ENCODE assay signal across 10 mouse cellular contexts in the genomic region with DNA sequence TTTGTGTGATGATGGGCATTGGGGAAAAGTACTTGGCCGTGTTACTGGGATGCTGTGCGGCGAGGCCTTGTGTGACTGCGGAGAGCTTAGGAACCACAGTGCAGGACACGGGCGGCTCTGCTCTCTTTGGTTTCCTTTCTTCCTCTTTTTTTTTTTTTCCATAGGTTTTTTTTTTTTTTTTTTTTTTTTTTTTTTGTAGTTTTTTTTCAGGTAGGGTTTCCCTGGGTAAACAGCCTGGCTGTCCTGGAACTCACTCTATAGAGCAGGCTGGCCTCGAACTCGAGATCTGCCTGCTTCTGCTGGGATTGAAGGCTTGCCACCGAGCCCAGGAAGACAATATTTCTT. TPM values are rescaled to one million over a fixed set of nuclear protein-coding genes. Genes with fewer than 3 reads are reported as not detected.
DNase-seq lines count a peak whose midpoint lies in the region; ATAC-seq and TF ChIP-seq lines count a peak whose summit lies in the region.
"Had no signal": no experiment of that assay in that cellular context is flagged by ENCODE, and none has a peak within 500 bp of the region (broad histone marks: within the 10 kb centered on the region; RNA-seq: fewer than 3 reads in every experiment).

No protein-coding gene starts in this region.

- 75% methylated on average over 9 of the region's 9 CpGs for WGBS in heart, postnatal 0 days
- WGBS in lung, postnatal 0 days, result 77% methylated on average over 9 of the region's 9 CpGs
- WGBS in intestine, embryonic 14.5 days, result 79% methylated on average over 9 of the region's 9 CpGs
- 77% methylated on average over 9 of the region's 9 CpGs for WGBS in stomach, embryonic 16.5 days

- no peaks in the 10 kb centered on the region for H3K9me3 ChIP-seq in heart, postnatal 0 days (replicated peaks; ENCODE audit: control insufficient read depth, low read length)
- no peaks in the 10 kb centered on the region for H3K9me3 ChIP-seq in lung, postnatal 0 days (ENCODE audit: low read length)
- H3K9me3 ChIP-seq in intestine, embryonic 14.5 days (ENCODE audit: control insufficient read depth, low read length), result no peaks in the 10 kb centered on the region
- H3K9me3 ChIP-seq in stomach, embryonic 16.5 days (replicated peaks; ENCODE audit: control insufficient read depth, low read length), result no peaks in the 10 kb centered on the region
- H3K9me3 ChIP-seq: liver, embryonic 13.5 days; midbrain, embryonic 12.5 days had no signal

- peaks cover 20% of the 10 kb centered on the region for H3K36me3 ChIP-seq in heart, postnatal 0 days (replicated peaks; ENCODE audit: control insufficient read depth, insufficient read depth, low read length)
- peaks cover 11% of the 10 kb centered on the region for H3K36me3 ChIP-seq in lung, postnatal 0 days (ENCODE audit: insufficient read depth, low read length)
- peaks cover 37% of the 10 kb centered on the region for H3K36me3 ChIP-seq in intestine, embryonic 14.5 days (ENCODE audit: control insufficient read depth, insufficient read depth, low read length)
- H3K36me3 ChIP-seq in stomach, embryonic 16.5 days (ENCODE audit: control insufficient read depth, insufficient read depth, low read length), result peaks cover 3% of the 10 kb centered on the region; the same call in 1 of the 2 replicates

- intact Hi-C loops in heart, postnatal 10 days (cut with DNase I), result no loop called here

- H3K27ac ChIP-seq in heart, postnatal 0 days (ENCODE audit: low read depth), result peak overlapping the region; percentile 61
- peak overlapping the region; percentile 34; the same call in 1 of the 2 replicates for H3K27ac ChIP-seq in lung, postnatal 0 days (ENCODE audit: low read length)
- H3K27ac ChIP-seq in intestine, embryonic 14.5 days (ENCODE audit: low read depth), result peak overlapping the region; percentile 29; the same call in 1 of the 2 replicates
- H3K27ac ChIP-seq in stomach, embryonic 16.5 days (ENCODE audit: low read length), result peak overlapping the region; percentile 76
- H3K27ac ChIP-seq: liver, embryonic 13.5 days; midbrain, embryonic 12.5 days had no signal

- TF ChIP-seq EP300 in heart, postnatal 0 days (IDR thresholded peaks at IDR 0.05; ENCODE audit: low read depth), result no peak
- no peak for TF ChIP-seq EP300 in lung, postnatal 0 days (IDR thresholded peaks at IDR 0.05)

- no peak for DNase-seq in heart, postnatal 0 days (ENCODE audit: low spot score)
- no peak for DNase-seq in heart, postnatal 10 days
- DNase-seq in lung, postnatal 0 days (ENCODE audit: low spot score), result no peak
- DNase-seq in lung, postnatal 36 days, result no peak
- DNase-seq in intestine, embryonic 14.5 days (ENCODE audit: low spot score), result no peak
- DNase-seq in cerebellum, adult 11-12 months, result no peak

- no peak overlapping the region for H3K9ac ChIP-seq in heart, postnatal 0 days (replicated peaks; ENCODE audit: low read depth, low read length)
- H3K9ac ChIP-seq in lung, postnatal 0 days (replicated peaks; ENCODE audit: low read depth), result no peak overlapping the region
- no peak overlapping the region for H3K9ac ChIP-seq in intestine, embryonic 14.5 days (ENCODE audit: low read length)
- no peak overlapping the region for H3K9ac ChIP-seq in stomach, embryonic 16.5 days (ENCODE audit: low read length)
- H3K9ac ChIP-seq: liver, embryonic 13.5 days; midbrain, embryonic 12.5 days had no signal

- no peaks in the 10 kb centered on the region for H3K27me3 ChIP-seq in heart, postnatal 0 days (ENCODE audit: control insufficient read depth, insufficient read depth, low read length)
- H3K27me3 ChIP-seq in lung, postnatal 0 days (replicated peaks; ENCODE audit: insufficient read depth, low read length), result no peaks in the 10 kb centered on the region
- no peaks in the 10 kb centered on the region for H3K27me3 ChIP-seq in intestine, embryonic 14.5 days (replicated peaks; ENCODE audit: control insufficient read depth, insufficient read depth, low read length)
- H3K27me3 ChIP-seq in stomach, embryonic 16.5 days (ENCODE audit: control insufficient read depth, insufficient read depth, low read length), result no peaks in the 10 kb centered on the region
- H3K27me3 ChIP-seq: liver, embryonic 13.5 days; midbrain, embryonic 12.5 days had no signal

- H3K4me2 ChIP-seq in heart, postnatal 0 days (ENCODE audit: low read depth, low read length), result no peak overlapping the region; the same call in 1 of the 2 replicates
- H3K4me2 ChIP-seq in lung, postnatal 0 days (replicated peaks; ENCODE audit: low read depth, low read length), result no peak overlapping the region
- H3K4me2 ChIP-seq in intestine, embryonic 14.5 days (ENCODE audit: low read length), result no peak overlapping the region
- H3K4me2 ChIP-seq in stomach, embryonic 16.5 days (ENCODE audit: low read depth, low read length), result 0 out of 2 replicates have a peak overlapping the region, but pooled peaks have one; percentile 21
- H3K4me2 ChIP-seq: liver, embryonic 13.5 days; midbrain, embryonic 12.5 days had no signal

- no peak for ATAC-seq in heart, postnatal 0 days (ENCODE audit: insufficient read depth, low read depth)
- no peak for ATAC-seq in lung, postnatal 0 days
- no peak for ATAC-seq in intestine, embryonic 14.5 days (replicated peaks; ENCODE audit: low FRiP score, low TSS enrichment, low read depth)
- no peak for ATAC-seq in stomach, embryonic 16.5 days (ENCODE audit: insufficient read depth, low FRiP score)

- no peaks in the 10 kb centered on the region for H3K4me1 ChIP-seq in heart, postnatal 0 days (ENCODE audit: control insufficient read depth, insufficient read depth)
- no peaks in the 10 kb centered on the region for H3K4me1 ChIP-seq in lung, postnatal 0 days (ENCODE audit: insufficient read depth, low read depth, low read length)
- H3K4me1 ChIP-seq in intestine, embryonic 14.5 days (replicated peaks; ENCODE audit: control insufficient read depth, insufficient read depth, low read length), result no peaks in the 10 kb centered on the region; the same call in 1 of the 2 replicates
- H3K4me1 ChIP-seq in stomach, embryonic 16.5 days (ENCODE audit: control insufficient read depth, insufficient read depth, low read length), result peaks cover 6% of the 10 kb centered on the region; the same call in 1 of the 2 replicates

- TF ChIP-seq CTCF in heart, postnatal 0 days (IDR thresholded peaks at IDR 0.05; ENCODE audit: low read depth), result no peak
- TF ChIP-seq CTCF in lung, postnatal 0 days (IDR thresholded peaks at IDR 0.05), result no peak

- no peak overlapping the region for H3K4me3 ChIP-seq in heart, postnatal 0 days (ENCODE audit: low read depth, low read length)
- no peak overlapping the region for H3K4me3 ChIP-seq in lung, postnatal 0 days (ENCODE audit: low read depth, low read length)
- H3K4me3 ChIP-seq in intestine, embryonic 14.5 days (ENCODE audit: low read depth, low read length), result no peak overlapping the region
- H3K4me3 ChIP-seq in stomach, embryonic 16.5 days (replicated peaks; ENCODE audit: low read length), result no peak overlapping the region
- H3K4me3 ChIP-seq: left cerebral cortex, adult 2 months; liver, embryonic 13.5 days; midbrain, embryonic 12.5 days had no signal

RNA-seq across cellular contexts. Expression of a gene that starts 7.9 kb away (rescaled TPM):
- 100 and 126 TPM in 2 replicates for total RNA-seq in heart, postnatal 0 days (2014; rRNA removed; ENCODE audit: low replicate concordance)
- 25.9 and 31.2 TPM in 2 replicates for polyA plus RNA-seq in heart, postnatal 0 days (2015; fragmentation: Nextera tagmentation; extraction: Ambion mirVana)
- total RNA-seq in heart, postnatal 10 days (2021), result 100 to 1,000 TPM; 162 to 183 TPM
- 34.7 and 38.1 TPM in 2 replicates for polyA plus RNA-seq in lung, postnatal 0 days (2015; fragmentation: Nextera tagmentation; extraction: Ambion mirVana)
- 65.6 and 67.3 TPM in 2 replicates for polyA plus RNA-seq in intestine, embryonic 14.5 days (2014; fragmentation: Nextera tagmentation; extraction: Ambion mirVana)
- 42.0 and 44.5 TPM in 2 replicates for polyA plus RNA-seq in stomach, embryonic 16.5 days (2015; fragmentation: Nextera tagmentation; extraction: Ambion mirVana)
